Mouse (Mus musculus) layer of hippocampus, adult 11-12 months (tissue): ENCODE results near the gene Riox2.

Experiments used
- DNase-seq: peaks from one replicate; pipeline ENCODE4 v3.0.0; 2022; ENCODE audit warnings: low spot score

Gene Riox2

DNA sequence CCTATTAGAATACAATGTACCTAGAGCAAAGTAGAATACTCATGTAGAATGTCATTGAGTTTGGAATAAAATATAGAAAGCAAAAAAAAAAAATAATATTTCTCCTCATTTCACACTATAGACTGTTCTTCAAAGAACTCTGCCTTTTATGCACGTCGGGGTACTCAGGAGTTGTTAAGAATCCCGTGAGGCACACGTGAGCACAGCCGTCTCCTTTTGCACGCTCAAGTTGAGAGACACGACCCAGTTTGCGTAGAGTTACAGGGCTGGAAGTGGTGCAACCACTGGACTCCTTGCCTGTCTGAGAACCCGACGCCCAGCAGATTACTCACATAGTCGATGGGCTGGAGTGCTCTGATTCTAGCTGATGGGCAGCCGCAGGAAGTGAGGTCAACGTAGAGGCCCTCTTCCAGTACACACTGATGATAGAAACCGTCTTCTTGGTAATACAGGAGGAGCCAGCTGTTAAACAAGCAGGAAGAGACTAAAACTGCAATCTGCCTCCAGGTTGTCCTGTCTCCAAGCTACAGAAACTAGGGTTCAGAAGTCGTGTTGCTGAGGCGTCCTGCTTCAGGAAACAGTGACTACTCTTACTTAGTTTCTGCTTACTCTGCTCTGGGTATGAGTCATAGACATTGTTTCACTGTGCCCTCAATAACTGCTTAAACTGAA, 50.3 kb downstream of the Riox2 start:
- DNase-seq: no peak

DNA sequence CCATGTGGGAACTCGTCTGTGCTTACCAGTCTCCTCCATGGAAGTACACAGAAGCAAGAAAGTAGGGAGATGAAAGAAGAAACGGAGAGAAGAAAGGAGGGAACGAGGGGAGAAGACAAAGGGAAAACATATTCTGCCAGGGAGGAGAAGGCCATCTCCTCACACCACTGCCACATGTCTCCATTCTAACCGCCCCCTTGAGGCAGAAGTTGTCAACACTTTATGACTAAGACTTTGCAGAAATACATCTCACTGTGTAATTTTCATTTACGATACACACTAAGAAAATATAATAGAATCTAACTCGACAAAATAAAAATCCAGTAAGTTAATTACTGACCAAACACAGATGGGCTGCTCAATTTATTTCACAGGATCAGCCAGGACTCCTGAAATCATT, 55.4 kb downstream of the Riox2 start:
- DNase-seq: no peak

DNA sequence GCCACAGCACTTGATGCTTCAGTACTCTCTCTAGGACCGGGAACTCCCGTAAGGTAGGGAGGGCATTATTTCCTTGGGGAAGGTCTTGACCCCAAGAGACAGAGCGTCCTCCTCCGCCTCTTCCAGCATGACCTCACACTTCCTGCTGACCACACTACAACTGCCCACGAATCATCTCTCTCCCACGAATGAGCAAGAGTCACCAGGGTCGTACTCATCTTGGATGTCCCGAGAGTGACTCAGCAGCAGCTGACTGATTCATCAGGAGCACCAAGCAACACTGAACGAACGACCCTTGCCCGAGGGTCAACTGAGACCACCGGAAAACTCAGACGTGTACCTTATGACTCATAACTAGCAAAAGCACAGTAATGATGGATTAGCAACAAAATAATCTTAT, 58.0 kb downstream of the Riox2 start:
- no peak for DNase-seq

DNA sequence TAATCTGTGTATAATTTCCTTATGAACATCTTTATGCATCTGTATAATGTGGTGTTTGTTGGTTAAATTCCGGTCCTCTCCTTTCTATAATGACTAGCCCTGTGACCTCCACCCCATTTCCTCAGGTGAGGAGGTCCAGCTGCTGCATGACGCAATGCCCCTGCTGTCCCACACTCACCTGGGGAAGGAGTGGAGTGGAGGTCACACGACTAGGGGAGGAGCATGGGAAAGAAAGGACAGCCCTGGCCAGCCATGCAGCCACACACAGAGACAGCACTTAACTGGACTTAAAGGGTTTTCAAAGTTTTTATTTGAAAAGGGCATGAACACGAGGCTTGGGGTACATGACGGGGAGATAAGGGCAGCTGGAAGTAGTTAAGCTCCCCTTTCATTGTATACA, 59.7 kb downstream of the Riox2 start:
- no peak for DNase-seq

DNA sequence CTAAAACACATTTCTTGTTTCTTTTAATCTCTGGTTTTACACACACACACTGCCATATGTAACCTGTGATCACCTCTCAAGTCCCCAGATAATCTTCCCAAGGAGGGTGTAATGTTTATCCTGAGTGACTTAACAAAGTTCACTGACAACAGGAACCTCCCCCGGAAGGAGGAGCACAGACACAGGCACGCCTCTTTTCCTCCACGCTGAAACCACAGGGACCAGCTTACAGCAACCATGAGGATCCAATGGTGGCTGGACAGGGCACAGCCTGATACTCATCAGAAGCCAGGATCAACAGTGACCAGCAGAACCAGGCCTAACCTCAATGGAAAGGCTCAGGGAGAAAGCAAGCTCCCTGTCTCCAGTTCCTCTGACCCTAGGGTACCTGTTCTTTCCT, 61.0 kb downstream of the Riox2 start:
- DNase-seq: no peak

DNA sequence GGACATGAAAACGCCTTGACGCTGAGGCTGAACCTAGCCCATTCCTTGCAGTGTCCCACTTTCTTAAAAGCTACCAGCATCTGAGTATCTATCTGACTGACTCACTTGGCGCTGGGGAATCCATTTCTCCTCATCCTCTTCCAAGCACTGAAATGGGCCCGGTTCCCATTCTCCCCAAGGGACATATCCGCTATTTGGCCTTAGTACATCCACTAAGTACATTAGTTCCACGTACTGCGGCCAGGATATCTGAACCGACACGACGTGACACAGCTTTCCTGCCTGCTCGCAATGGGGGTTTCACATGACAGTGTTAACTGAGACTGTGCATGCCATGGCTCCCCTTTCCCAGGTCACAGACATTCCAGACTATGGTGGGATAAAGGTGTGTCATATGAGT, 62.8 kb downstream of the Riox2 start:
- no peak for DNase-seq

DNA sequence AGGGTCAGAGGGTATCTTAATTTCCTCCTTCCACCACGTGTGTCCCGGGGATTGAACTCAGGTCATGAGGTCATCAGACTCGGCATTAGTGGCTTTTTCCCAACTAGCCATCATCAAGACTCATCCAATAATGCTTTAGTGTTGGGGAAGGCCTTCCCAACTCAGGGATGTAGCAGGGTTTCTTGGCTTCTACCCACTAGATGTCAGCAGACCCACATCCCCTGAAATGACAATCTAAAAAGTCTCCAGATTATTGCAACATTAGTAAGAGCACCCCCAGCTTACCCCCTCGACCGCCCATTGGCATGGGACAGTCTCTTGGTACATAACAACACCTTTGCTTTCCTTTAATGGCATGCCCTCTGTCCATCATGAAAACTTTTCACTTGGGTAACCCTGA, 64.1 kb downstream of the Riox2 start:
- no peak for DNase-seq

DNA sequence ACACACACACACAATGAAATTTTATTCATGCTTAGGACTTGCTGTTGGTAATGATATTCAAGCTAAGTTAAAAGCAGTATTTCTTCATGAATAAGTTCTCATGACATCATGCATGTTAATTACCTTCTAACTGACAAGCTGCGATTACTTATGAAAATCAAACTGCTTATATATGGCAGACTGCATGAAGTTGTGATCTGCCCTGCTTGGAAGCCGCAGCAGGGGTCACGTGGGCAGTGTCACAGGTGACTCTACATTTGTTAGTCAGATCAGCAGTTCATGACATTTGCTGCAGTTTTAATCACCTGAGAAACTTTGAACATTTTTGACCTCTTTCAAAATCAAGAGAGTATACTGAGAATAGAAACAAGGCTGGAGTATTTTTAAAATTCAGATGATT, 69.4 kb downstream of the Riox2 start:
- DNase-seq: no peak

DNA sequence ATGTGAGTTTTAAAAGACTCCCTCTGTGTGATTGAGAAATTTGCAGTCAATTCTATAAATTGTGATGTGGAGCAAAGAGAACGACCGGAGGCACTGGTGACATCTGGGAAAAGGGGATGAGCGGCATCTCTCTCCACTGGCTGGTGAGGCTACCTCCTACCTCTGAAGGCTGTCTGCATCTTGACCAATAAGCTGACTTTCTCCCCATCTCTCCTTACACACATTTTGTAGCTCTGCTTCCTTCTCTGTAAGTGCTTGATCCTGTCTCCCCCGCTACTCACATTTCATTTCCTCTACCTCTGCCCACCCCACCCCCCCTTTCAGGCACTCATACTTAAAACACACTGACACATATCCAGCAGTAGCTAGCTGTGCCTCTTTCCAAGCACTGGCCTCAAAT, 69.8 kb downstream of the Riox2 start:
- no peak for DNase-seq
